12 mouse cellular contexts compared by ENCODE assay signal in the genomic region with DNA sequence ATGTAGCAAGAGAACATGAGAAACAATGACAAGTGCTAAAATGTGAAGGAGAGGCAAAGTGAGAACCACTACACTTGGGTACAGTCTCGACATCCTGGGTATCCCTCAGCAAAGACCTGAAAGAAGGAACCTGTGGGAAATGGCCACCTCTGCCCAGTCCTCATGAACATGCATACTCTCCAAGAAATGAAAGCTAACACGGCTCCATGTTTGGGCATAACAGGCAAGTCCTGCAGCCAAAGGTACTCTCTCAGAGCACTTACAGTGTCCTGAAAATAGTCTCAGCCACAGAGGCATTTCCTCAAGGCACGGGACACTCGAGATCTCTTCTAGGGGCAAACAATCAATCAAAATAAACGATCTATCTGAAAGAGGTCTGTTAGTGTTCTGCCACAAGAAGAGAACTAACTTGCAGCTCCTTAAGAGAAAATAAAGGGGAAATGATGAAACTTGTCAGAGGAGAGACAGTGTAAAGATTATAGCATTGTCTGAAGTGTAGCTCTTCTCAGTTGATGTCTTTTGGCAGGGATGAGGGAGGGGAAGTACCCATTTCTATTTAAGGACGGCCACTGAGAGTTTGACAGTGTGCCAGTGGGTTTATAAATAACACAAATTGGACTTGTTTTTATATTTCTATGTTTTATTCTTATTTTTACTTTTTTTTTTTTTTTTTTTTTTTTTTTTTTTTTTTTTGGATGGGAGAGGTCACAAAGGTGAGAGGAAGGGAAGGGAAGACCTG.
DNase-seq lines count a peak whose midpoint lies in the region; ATAC-seq and TF ChIP-seq lines count a peak whose summit lies in the region.
"Had no signal": no experiment of that assay in that cellular context is flagged by ENCODE, and none has a peak within 500 bp of the region (broad histone marks: within the 10 kb centered on the region; RNA-seq: fewer than 3 reads in every experiment).

No protein-coding gene starts in this region.

- H3K4me1 ChIP-seq in embryonic facial prominence, embryonic 14.5 days (ENCODE audit: control insufficient read depth, insufficient read depth, low read length) = no peaks in the 10 kb centered on the region
- H3K4me1 ChIP-seq in embryonic facial prominence, embryonic 10.5 days = no peaks in the 10 kb centered on the region
- no peaks in the 10 kb centered on the region for H3K4me1 ChIP-seq in kidney, embryonic 16.5 days (ENCODE audit: insufficient read depth, low read length)
- H3K4me1 ChIP-seq in heart, adult 2 months (ENCODE audit: control insufficient read depth, insufficient read depth, low read length) = peaks cover 5% of the 10 kb centered on the region

- peak; percentile 21 for DNase-seq in embryonic facial prominence, embryonic 14.5 days (ENCODE audit: low spot score)
- no peak for DNase-seq in embryonic facial prominence, embryonic 10.5 days (ENCODE audit: low spot score)
- peak; percentile 15 to 22 for DNase-seq in kidney, postnatal 36 days
- DNase-seq in heart, adult 2 months = no peak
- peak; percentile 37 for DNase-seq in heart, postnatal 4 days
- no peak for DNase-seq in layer of hippocampus, adult 18-20 months (ENCODE audit: low spot score in 2 of 2)
- DNase-seq: gastrocnemius, postnatal 10 days had no signal

- H3K9me3 ChIP-seq in embryonic facial prominence, embryonic 14.5 days (ENCODE audit: control insufficient read depth, low read length) = no peaks in the 10 kb centered on the region
- no peaks in the 10 kb centered on the region for H3K9me3 ChIP-seq in embryonic facial prominence, embryonic 10.5 days
- H3K9me3 ChIP-seq in kidney, embryonic 16.5 days (ENCODE audit: low read length) = no peaks in the 10 kb centered on the region

- no peak for TF ChIP-seq POLR2A in heart, adult 2 months (IDR thresholded peaks at IDR 0.05; ENCODE audit: insufficient read depth, low read depth, low read length)

- no peak for TF ChIP-seq CTCF in heart, adult 2 months (IDR thresholded peaks at IDR 0.05)

- intact Hi-C loops in heart, adult 2 months (cut with DNase I) = no loop called here

- H3K79me2 ChIP-seq in heart, adult 2 months (replicated peaks; ENCODE audit: control insufficient read depth, insufficient read depth, low read length) = no peaks in the 10 kb centered on the region; the same call in 1 of the 2 replicates

- TF ChIP-seq EP300 in heart, adult 2 months (IDR thresholded peaks at IDR 0.05; ENCODE audit: insufficient read depth, low read depth, low read length) = no peak

- H3K36me3 ChIP-seq in embryonic facial prominence, embryonic 14.5 days (ENCODE audit: control insufficient read depth, insufficient read depth, low read length) = no peaks in the 10 kb centered on the region
- no peaks in the 10 kb centered on the region for H3K36me3 ChIP-seq in embryonic facial prominence, embryonic 10.5 days (replicated peaks)
- no peaks in the 10 kb centered on the region for H3K36me3 ChIP-seq in kidney, embryonic 16.5 days (ENCODE audit: insufficient read depth, low read length)
- peaks cover 16% of the 10 kb centered on the region for H3K36me3 ChIP-seq in heart, adult 2 months (ENCODE audit: control insufficient read depth, insufficient read depth, low read length)

- no peak for ATAC-seq in embryonic facial prominence, embryonic 14.5 days (ENCODE audit: low read depth)
- no peak for ATAC-seq in kidney, embryonic 16.5 days (ENCODE audit: low FRiP score, low TSS enrichment)
- ATAC-seq in megakaryocyte-erythroid progenitor cell, adult 5-6 weeks (replicated peaks; ENCODE audit: low FRiP score, low TSS enrichment, poor library complexity, severe bottlenecking) = no peak
- ATAC-seq: activated CD4-positive, CD25-positive, alpha-beta regulatory T cell, adult 4 months; midbrain, embryonic 16.5 days had no signal

- no peaks in the 10 kb centered on the region for H3K27me3 ChIP-seq in embryonic facial prominence, embryonic 14.5 days (replicated peaks; ENCODE audit: control insufficient read depth, insufficient read depth, low read length)
- H3K27me3 ChIP-seq in embryonic facial prominence, embryonic 10.5 days (replicated peaks; ENCODE audit: low read depth, poor library complexity, severe bottlenecking) = no peaks in the 10 kb centered on the region
- no peaks in the 10 kb centered on the region for H3K27me3 ChIP-seq in kidney, embryonic 16.5 days (ENCODE audit: insufficient read depth, low read length)
- H3K27me3 ChIP-seq in heart, adult 2 months (ENCODE audit: control insufficient read depth, insufficient read depth, low read length) = no peaks in the 10 kb centered on the region

- no peak overlapping the region for H3K4me3 ChIP-seq in embryonic facial prominence, embryonic 14.5 days (ENCODE audit: low read depth, low read length)
- H3K4me3 ChIP-seq in embryonic facial prominence, embryonic 10.5 days = no peak overlapping the region
- H3K4me3 ChIP-seq in kidney, embryonic 16.5 days (ENCODE audit: low read length) = no peak overlapping the region
- no peak overlapping the region for H3K4me3 ChIP-seq in heart, adult 2 months
- H3K4me3 ChIP-seq: layer of hippocampus, adult 2 months had no signal

- H3K27ac ChIP-seq in embryonic facial prominence, embryonic 14.5 days (replicated peaks; ENCODE audit: low read depth, low read length) = no peak overlapping the region
- no peak overlapping the region for H3K27ac ChIP-seq in embryonic facial prominence, embryonic 10.5 days (replicated peaks)
- no peak overlapping the region for H3K27ac ChIP-seq in kidney, embryonic 16.5 days (ENCODE audit: low read length)
- peak overlapping the region; percentile 66 for H3K27ac ChIP-seq in heart, adult 2 months
- H3K27ac ChIP-seq: layer of hippocampus, adult 2 months had no signal

- no peak overlapping the region for H3K9ac ChIP-seq in embryonic facial prominence, embryonic 14.5 days (ENCODE audit: low read depth, low read length)
- no peak overlapping the region for H3K9ac ChIP-seq in kidney, embryonic 16.5 days (replicated peaks; ENCODE audit: low read length)
- 0 out of 2 replicates have a peak overlapping the region, but pooled peaks have one; percentile 46 for H3K9ac ChIP-seq in heart, adult 2 months (ENCODE audit: low read depth, low read length)

- H3K4me2 ChIP-seq in embryonic facial prominence, embryonic 14.5 days (ENCODE audit: low read depth, low read length) = no peak overlapping the region
- H3K4me2 ChIP-seq in kidney, embryonic 16.5 days (replicated peaks; ENCODE audit: low read depth, low read length) = no peak overlapping the region

- WGBS in embryonic facial prominence, embryonic 14.5 days = 71% methylated on average over 6 of the region's 6 CpGs
- 75% methylated on average over 6 of the region's 6 CpGs for WGBS in embryonic facial prominence, embryonic 10.5 days
- WGBS in kidney, embryonic 16.5 days = 41% methylated on average over 6 of the region's 6 CpGs
- 14% methylated on average over 6 of the region's 6 CpGs for WGBS in heart, adult 2 months

Comparison
In these comparisons a context has a peak if more than half of its experiments do, and no peak if none do; other contexts are left out.
1. DNase-seq: peak in embryonic facial prominence, embryonic 14.5 days (single experiment), kidney, postnatal 36 days (2 of 2) and heart, postnatal 4 days (single experiment); none in embryonic facial prominence, embryonic 10.5 days (single experiment), heart, adult 2 months (0 of 2) and layer of hippocampus, adult 18-20 months (0 of 2).